Comparison of ENCODE assay signal across 12 mouse cellular contexts in the genomic region with DNA sequence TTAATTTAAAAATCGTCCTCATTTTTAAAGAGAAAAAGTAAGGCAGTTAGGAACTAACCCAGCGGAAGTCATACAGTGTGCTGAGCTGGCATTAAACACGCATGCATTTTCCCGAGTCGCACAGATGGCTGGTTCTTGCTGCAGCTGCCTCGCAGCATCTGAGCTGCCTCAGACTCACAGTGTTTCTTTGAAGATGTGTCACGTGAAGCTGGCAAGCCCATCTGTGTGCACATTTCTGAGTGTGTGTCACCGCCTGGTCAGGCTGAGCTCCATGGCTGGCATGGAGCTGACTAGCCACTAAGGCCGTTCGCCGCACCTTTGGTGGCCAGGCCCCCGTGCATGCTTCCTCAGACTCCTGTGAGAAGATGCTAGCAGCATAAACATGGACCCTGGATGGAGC. TPM values are rescaled to one million over a fixed set of nuclear protein-coding genes. Genes with fewer than 3 reads are reported as not detected.
A peak's percentile ranks its signal among the peaks of the same experiment; 100 is the strongest.
DNase-seq lines count a peak whose midpoint lies in the region; ATAC-seq and TF ChIP-seq lines count a peak whose summit lies in the region.
"Had no signal": no experiment of that assay in that cellular context is flagged by ENCODE, and none has a peak within 500 bp of the region (broad histone marks: within the 10 kb centered on the region; RNA-seq: fewer than 3 reads in every experiment).

No protein-coding gene starts in this region.

- no peaks in the 10 kb centered on the region for H3K9me3 ChIP-seq in liver, embryonic 11.5 days (ENCODE audit: control insufficient read depth, low read length)
- H3K9me3 ChIP-seq: kidney, embryonic 15.5 days had no signal

- no peak overlapping the region for H3K4me3 ChIP-seq in olfactory bulb, adult 2 months (ENCODE audit: insufficient read depth, low read depth, low read length)
- H3K4me3 ChIP-seq in liver, embryonic 11.5 days (ENCODE audit: low read depth, low read length): no peak overlapping the region
- H3K4me3 ChIP-seq: kidney, embryonic 15.5 days had no signal

- H3K4me1 ChIP-seq in olfactory bulb, adult 2 months (ENCODE audit: control insufficient read depth, insufficient read depth, low read length): peaks cover 13% of the 10 kb centered on the region
- H3K4me1 ChIP-seq in liver, embryonic 11.5 days (replicated peaks; ENCODE audit: control insufficient read depth, insufficient read depth, low read length): no peaks in the 10 kb centered on the region

- H3K27me3 ChIP-seq in liver, embryonic 11.5 days (replicated peaks; ENCODE audit: control insufficient read depth, insufficient read depth, low read length): peaks cover 49% of the 10 kb centered on the region

- no peak for TF ChIP-seq CTCF in olfactory bulb, adult 2 months (IDR thresholded peaks at IDR 0.05; ENCODE audit: insufficient read depth, low read depth, low read length)

- no peak overlapping the region for H3K4me2 ChIP-seq in liver, embryonic 11.5 days
- H3K4me2 ChIP-seq: kidney, embryonic 15.5 days had no signal

- peak; percentile 94 for DNase-seq in brain, adult 2 months (ENCODE audit: low read depth, low spot score)
- DNase-seq in frontal cortex, adult 2 months (ENCODE audit: extremely low spot score in 1 of 2, low spot score in 1 of 2): peak; percentile 82 to 88
- DNase-seq in layer of hippocampus, postnatal 14 days (ENCODE audit: low spot score in 2 of 2): peak; percentile 79 to 89
- no peak for DNase-seq in kidney, adult 18-20 months
- DNase-seq in spleen, adult 18-20 months: no peak
- DNase-seq in liver, embryonic 11.5 days (ENCODE audit: low spot score): no peak
- DNase-seq: gastrocnemius, postnatal 10 days; lung, postnatal 14 days had no signal

- H3K9ac ChIP-seq in liver, embryonic 11.5 days (ENCODE audit: low read depth, low read length): no peak overlapping the region
- H3K9ac ChIP-seq: kidney, embryonic 15.5 days had no signal

- 35% methylated on average over 12 of the region's 12 CpGs for WGBS in olfactory bulb, adult 2 months
- 77% methylated on average over 12 of the region's 12 CpGs for WGBS in liver, embryonic 11.5 days

- no peaks in the 10 kb centered on the region for H3K36me3 ChIP-seq in liver, embryonic 11.5 days (ENCODE audit: control insufficient read depth, insufficient read depth, low read length)
- H3K36me3 ChIP-seq: kidney, embryonic 15.5 days had no signal

- TF ChIP-seq POLR2A in olfactory bulb, adult 2 months (IDR thresholded peaks at IDR 0.05; ENCODE audit: insufficient read depth, low read depth, low read length): no peak

- H3K27ac ChIP-seq in olfactory bulb, adult 2 months (ENCODE audit: insufficient read depth, low read depth, low read length): peak overlapping the region; percentile 60
- H3K27ac ChIP-seq in liver, embryonic 11.5 days (ENCODE audit: low read depth, low read length): no peak overlapping the region
- H3K27ac ChIP-seq: kidney, embryonic 15.5 days had no signal

- ATAC-seq in liver, embryonic 11.5 days (replicated peaks; ENCODE audit: low FRiP score): no peak
- ATAC-seq in megakaryocyte progenitor cell, adult 5-6 weeks (replicated peaks; ENCODE audit: poor library complexity): no peak

RNA-seq across cellular contexts. Expression of gene Syt3, which starts 1.4 kb away (rescaled TPM):
- polyA plus RNA-seq in frontal cortex, adult 2 months (2012; rRNA removed): 56.7 and 57.0 TPM in 2 replicates
- total RNA-seq in layer of hippocampus, postnatal 14 days (2021): 10 to 100 TPM; 95.5 to 98.4 TPM
- not detected in 2 replicates for polyA plus RNA-seq in olfactory bulb, adult 2 months (2012; ENCODE audit: insufficient read depth, insufficient read length, low replicate concordance, missing spikeins)
- 0.35 and 0.40 TPM in 2 replicates for polyA plus RNA-seq in liver, embryonic 11.5 days (2014; fragmentation: Nextera tagmentation; extraction: Ambion mirVana)
- total RNA-seq in megakaryocyte progenitor cell, adult 5-6 weeks (2015): 0.22 and 0.24 TPM in 2 replicates
- 0.12 and 0.14 TPM in 2 replicates for total RNA-seq in megakaryocyte progenitor cell, adult 5-6 weeks (2017)

RNA-seq across cellular contexts. Expression of gene 1700008O03Rik, which starts 3.1 kb away (rescaled TPM):
- 3.7 and 3.8 TPM in 2 replicates for polyA plus RNA-seq in frontal cortex, adult 2 months (2012; rRNA removed)
- 1 to 10 TPM; 2.3 TPM for total RNA-seq in layer of hippocampus, postnatal 14 days (2021)
- polyA plus RNA-seq in olfactory bulb, adult 2 months (2012; ENCODE audit: insufficient read depth, insufficient read length, low replicate concordance, missing spikeins): not detected in 2 replicates
- polyA plus RNA-seq in liver, embryonic 11.5 days (2014; fragmentation: Nextera tagmentation; extraction: Ambion mirVana): 0.83 and 0.93 TPM in 2 replicates
- total RNA-seq in megakaryocyte progenitor cell, adult 5-6 weeks (2015): 0.44 and 1.5 TPM in 2 replicates
- total RNA-seq in megakaryocyte progenitor cell, adult 5-6 weeks (2017): 1.8 and 2.2 TPM in 2 replicates
- total RNA-seq: gastrocnemius, postnatal 10 days; MEL had no signal

RNA-seq across cellular contexts. Expression of gene Lrrc4b, which starts 46.3 kb away (rescaled TPM):
- polyA plus RNA-seq in frontal cortex, adult 2 months (2012; rRNA removed): 230 and 247 TPM in 2 replicates
- total RNA-seq in layer of hippocampus, postnatal 14 days (2021): 100 to 1,000 TPM; 299 to 301 TPM
- polyA plus RNA-seq in olfactory bulb, adult 2 months (2012; ENCODE audit: insufficient read depth, insufficient read length, low replicate concordance, missing spikeins): not detected in 2 replicates
- 0.25 and 0.52 TPM in 2 replicates for polyA plus RNA-seq in liver, embryonic 11.5 days (2014; fragmentation: Nextera tagmentation; extraction: Ambion mirVana)
- not detected in 2 replicates for total RNA-seq in megakaryocyte progenitor cell, adult 5-6 weeks (2015)
- total RNA-seq in megakaryocyte progenitor cell, adult 5-6 weeks (2017): not detected in 2 replicates

Comparison
In these comparisons a context has a peak if more than half of its experiments do, and no peak if none do; other contexts are left out.
1. DNase-seq: peak in brain, adult 2 months (single experiment), frontal cortex, adult 2 months (2 of 2) and layer of hippocampus, postnatal 14 days (2 of 2); none in kidney, adult 18-20 months (single experiment), spleen, adult 18-20 months (0 of 2) and liver, embryonic 11.5 days (single experiment).
2. RNA of gene Syt3, which starts 1.4 kb away (polyA plus RNA-seq): 56.7 to 57.0 TPM in frontal cortex, adult 2 months; 0.35 to 0.40 TPM in liver, embryonic 11.5 days and not detected in olfactory bulb, adult 2 months; every median in the first group is over 10 times any median in the second.